Mouse (Mus musculus): ENCODE data around the gene Gm20388. TPM values are rescaled to one million over a fixed set of nuclear protein-coding genes. Genes with fewer than 3 reads are reported as not detected.
"Not testable (repeated sequence)": the region's sequence is repeated elsewhere in the genome, so short reads cannot be mapped to it uniquely, and the experiment has no call there.

Gene Gm20388
- polyA plus RNA-seq, 1 experiment: 49.7 TPM

DNA sequence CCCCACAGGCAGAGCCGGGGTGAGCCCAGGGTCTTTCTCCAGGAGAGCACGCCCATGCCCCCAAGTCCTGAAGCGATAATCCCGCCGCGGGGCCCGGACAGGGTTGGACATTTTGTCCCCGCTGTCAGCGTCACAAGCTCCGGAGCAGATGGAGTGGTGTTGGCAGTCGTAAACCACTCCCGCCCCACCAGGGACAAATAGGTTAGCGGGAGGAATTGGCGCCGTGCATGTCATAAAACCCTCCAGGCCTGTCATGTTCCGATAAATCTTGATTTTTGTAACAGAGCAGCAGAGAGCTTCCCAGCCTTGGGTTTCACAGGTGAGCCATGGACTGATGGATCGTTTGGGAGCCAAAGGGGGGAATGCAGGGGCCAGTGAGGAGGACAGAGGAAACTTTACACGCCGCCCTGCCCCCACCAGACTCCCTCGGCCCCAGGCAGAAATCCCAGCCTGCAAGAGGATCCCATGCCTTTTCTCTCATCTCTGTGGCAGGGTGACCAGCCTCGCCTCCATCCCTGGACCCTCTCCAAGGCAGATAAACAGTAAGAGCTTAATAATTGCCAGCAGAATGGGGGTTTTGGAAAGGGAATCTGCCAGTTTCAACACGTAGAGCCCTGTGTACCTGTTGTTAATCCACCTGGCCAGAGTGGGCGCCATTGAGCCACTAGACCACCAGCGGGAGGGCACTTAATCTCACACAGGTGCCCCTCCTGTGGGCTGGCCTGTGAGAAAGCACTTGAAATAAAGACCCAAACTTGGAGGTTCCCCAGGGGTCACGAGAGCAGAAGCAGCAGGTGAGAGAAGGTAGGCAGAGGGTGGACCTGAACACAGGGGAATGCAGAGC is 1400.6 kb downstream of the Gm20388 start:
- Histone ChIP-seq H3K36me3 (ENCODE audit: control insufficient read depth, insufficient read depth, low read length) (no peaks in the 10 kb centered on the region), H3K27ac (ENCODE audit: insufficient read depth, low read depth, low read length) (no peak overlapping the region), H3K4me3 (ENCODE audit: insufficient read depth, low read depth, low read length) (no peak overlapping the region), H3K27me3 (replicated peaks; ENCODE audit: control insufficient read depth, insufficient read depth, low read length) (no peaks in the 10 kb centered on the region), H3K4me1 (ENCODE audit: control insufficient read depth, insufficient read depth, low read length) (no peaks in the 10 kb centered on the region)
- no peak for TF ChIP-seq POLR2A (IDR thresholded peaks at IDR 0.05; ENCODE audit: low read depth, low read length)
- no peak; the same call in 1 of the 2 replicates for TF ChIP-seq CTCF (conservative IDR thresholded peaks at IDR 0.05; ENCODE audit: insufficient read depth, insufficient read length, low read depth, low read length)
- DNase-seq: peak; percentile 36
- WGBS: 39% methylated on average over 25 of the region's 25 CpGs

DNA sequence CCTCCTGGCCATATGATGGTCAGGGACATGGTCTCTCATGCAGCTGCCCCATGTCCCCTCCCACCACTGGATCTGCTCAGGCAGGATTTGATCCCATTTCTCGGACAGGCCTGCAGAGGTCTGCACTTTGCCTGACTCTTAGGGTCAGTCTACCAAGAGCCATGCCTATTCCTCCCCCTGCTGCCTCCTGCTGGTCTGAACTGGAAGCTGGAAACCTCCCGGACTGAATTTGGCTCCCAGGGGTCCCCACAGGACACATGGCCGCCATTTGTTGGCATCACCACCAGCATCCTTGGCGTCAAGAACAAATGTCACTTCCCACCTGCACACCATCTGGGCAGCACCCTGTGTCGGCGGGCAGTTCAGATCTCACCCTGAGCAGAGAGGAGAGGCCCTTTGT is 1402.8 kb downstream of the Gm20388 start:
- WGBS: 63% methylated on average over 6 of the region's 6 CpGs
- H3K27ac ChIP-seq (ENCODE audit: insufficient read depth, low read depth, low read length): no peak overlapping the region
- no peak overlapping the region for H3K4me3 ChIP-seq (ENCODE audit: insufficient read depth, low read depth, low read length)
- H3K36me3 ChIP-seq (ENCODE audit: control insufficient read depth, insufficient read depth, low read length): no peaks in the 10 kb centered on the region
- no peaks in the 10 kb centered on the region for H3K27me3 ChIP-seq (replicated peaks; ENCODE audit: control insufficient read depth, insufficient read depth, low read length)
- no peak for DNase-seq
- H3K4me1 ChIP-seq (ENCODE audit: control insufficient read depth, insufficient read depth, low read length): no peaks in the 10 kb centered on the region
- 0 out of 2 replicates have a peak, but pooled peaks have one; percentile 13 for TF ChIP-seq CTCF (conservative IDR thresholded peaks at IDR 0.05; ENCODE audit: insufficient read depth, insufficient read length, low read depth, low read length)
- no peak for TF ChIP-seq POLR2A (IDR thresholded peaks at IDR 0.05; ENCODE audit: low read depth, low read length)

DNA sequence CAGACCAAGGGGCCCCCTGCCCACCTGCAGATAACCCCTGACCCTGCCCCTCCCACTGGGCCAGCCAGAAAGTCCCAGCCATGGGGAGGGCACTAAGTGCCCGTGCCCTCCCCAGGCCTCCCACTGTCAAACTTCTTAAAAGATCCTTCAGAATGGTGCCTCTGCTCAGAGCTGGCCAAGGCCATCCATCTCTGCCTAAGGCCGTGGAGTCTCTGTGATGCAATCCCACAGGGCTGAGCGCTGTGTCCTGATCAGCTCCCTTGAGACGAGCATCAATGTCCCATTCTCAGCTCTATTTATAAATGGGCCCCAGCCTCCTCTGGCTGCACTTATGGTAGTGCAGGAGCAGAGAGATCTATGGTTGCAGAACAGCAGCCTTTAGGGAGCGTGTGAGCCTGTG is 1403.4 kb downstream of the Gm20388 start:
- no peak for TF ChIP-seq POLR2A (IDR thresholded peaks at IDR 0.05; ENCODE audit: low read depth, low read length)
- no peak for TF ChIP-seq CTCF (conservative IDR thresholded peaks at IDR 0.05; ENCODE audit: insufficient read depth, insufficient read length, low read depth, low read length)
- H3K27ac ChIP-seq (ENCODE audit: insufficient read depth, low read depth, low read length): no peak overlapping the region
- WGBS: 84% methylated on average over 5 of the region's 5 CpGs
- no peaks in the 10 kb centered on the region for H3K4me1 ChIP-seq (ENCODE audit: control insufficient read depth, insufficient read depth, low read length)
- no peak overlapping the region for H3K4me3 ChIP-seq (ENCODE audit: insufficient read depth, low read depth, low read length)
- H3K27me3 ChIP-seq (replicated peaks; ENCODE audit: control insufficient read depth, insufficient read depth, low read length): no peaks in the 10 kb centered on the region
- no peaks in the 10 kb centered on the region for H3K36me3 ChIP-seq (ENCODE audit: control insufficient read depth, insufficient read depth, low read length)
- no peak for DNase-seq

- no peak overlapping the region for H3K4me3 ChIP-seq (ENCODE audit: insufficient read depth, low read depth, low read length)
- DNase-seq: no peak
- TF ChIP-seq POLR2A (IDR thresholded peaks at IDR 0.05; ENCODE audit: low read depth, low read length) (no peak), CTCF (conservative IDR thresholded peaks at IDR 0.05; ENCODE audit: insufficient read depth, insufficient read length, low read depth, low read length) (no peak)
- 51% methylated on average over 3 of the region's 3 CpGs for WGBS
- no peak overlapping the region for H3K27ac ChIP-seq (ENCODE audit: insufficient read depth, low read depth, low read length)
- no peaks in the 10 kb centered on the region for H3K27me3 ChIP-seq (replicated peaks; ENCODE audit: control insufficient read depth, insufficient read depth, low read length)
- H3K36me3 ChIP-seq (ENCODE audit: control insufficient read depth, insufficient read depth, low read length): no peaks in the 10 kb centered on the region
- no peaks in the 10 kb centered on the region for H3K4me1 ChIP-seq (ENCODE audit: control insufficient read depth, insufficient read depth, low read length)
Measured at GRCm38 (mm10) chr8:121315569-121315968, 1404.9 kb downstream of the Gm20388 start.

- Histone ChIP-seq H3K27me3 (replicated peaks; ENCODE audit: control insufficient read depth, insufficient read depth, low read length) (no peaks in the 10 kb centered on the region), H3K27ac (ENCODE audit: insufficient read depth, low read depth, low read length) (no peak overlapping the region), H3K36me3 (ENCODE audit: control insufficient read depth, insufficient read depth, low read length) (no peaks in the 10 kb centered on the region), H3K4me1 (ENCODE audit: control insufficient read depth, insufficient read depth, low read length) (no peaks in the 10 kb centered on the region), H3K4me3 (ENCODE audit: insufficient read depth, low read depth, low read length) (no peak overlapping the region)
- DNase-seq: no peak
- WGBS: 28% methylated on average over 18 of the region's 18 CpGs
- TF ChIP-seq CTCF (conservative IDR thresholded peaks at IDR 0.05; ENCODE audit: insufficient read depth, insufficient read length, low read depth, low read length): no peak
- TF ChIP-seq POLR2A (IDR thresholded peaks at IDR 0.05; ENCODE audit: low read depth, low read length): no peak
Measured at GRCm38 (mm10) chr8:121316009-121316408, 1405.4 kb downstream of the Gm20388 start.

- 12% methylated on average over 8 of the region's 19 CpGs for WGBS
- not testable (repeated sequence) for H3K4me3 ChIP-seq (ENCODE audit: insufficient read depth, low read depth, low read length); H3K27me3 ChIP-seq (replicated peaks; ENCODE audit: control insufficient read depth, insufficient read depth, low read length); H3K27ac ChIP-seq (ENCODE audit: insufficient read depth, low read depth, low read length); H3K36me3 ChIP-seq (ENCODE audit: control insufficient read depth, insufficient read depth, low read length); H3K4me1 ChIP-seq (ENCODE audit: control insufficient read depth, insufficient read depth, low read length); DNase-seq
Measured at GRCm38 (mm10) chr8:121318756-121319155, 1408.1 kb downstream of the Gm20388 start.

DNA sequence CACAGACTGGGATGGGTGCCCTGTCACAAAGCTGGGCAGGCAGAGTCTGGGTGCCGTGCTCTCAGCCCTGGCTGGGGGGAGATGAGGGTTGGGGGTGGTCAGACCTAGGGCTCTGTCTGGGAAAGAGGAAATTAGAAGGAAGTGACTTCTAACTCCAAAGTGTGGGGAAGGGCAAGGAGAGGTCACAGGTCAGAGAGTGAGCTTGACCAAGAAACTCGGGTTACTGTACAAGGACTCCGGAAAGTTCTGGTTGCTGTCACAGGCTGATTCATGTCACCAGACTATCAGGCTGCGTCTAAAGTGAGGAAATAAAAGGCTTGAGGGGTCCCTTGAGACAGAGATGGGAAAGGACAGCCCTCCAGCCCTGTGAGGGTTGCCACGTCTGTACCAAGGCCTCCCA is 1408.8 kb downstream of the Gm20388 start:
- no peaks in the 10 kb centered on the region for H3K4me1 ChIP-seq (ENCODE audit: control insufficient read depth, insufficient read depth, low read length)
- no peaks in the 10 kb centered on the region for H3K36me3 ChIP-seq (ENCODE audit: control insufficient read depth, insufficient read depth, low read length)
- no peaks in the 10 kb centered on the region for H3K27me3 ChIP-seq (replicated peaks; ENCODE audit: control insufficient read depth, insufficient read depth, low read length)
- H3K27ac ChIP-seq (ENCODE audit: insufficient read depth, low read depth, low read length): no peak overlapping the region
- DNase-seq: no peak
- TF ChIP-seq POLR2A (IDR thresholded peaks at IDR 0.05; ENCODE audit: low read depth, low read length) (no peak), CTCF (conservative IDR thresholded peaks at IDR 0.05; ENCODE audit: insufficient read depth, insufficient read length, low read depth, low read length) (no peak)
- 52% methylated on average over 5 of the region's 5 CpGs for WGBS
- no peak overlapping the region for H3K4me3 ChIP-seq (ENCODE audit: insufficient read depth, low read depth, low read length)

Data from kidney, adult 2 months (tissue).